Mouse (Mus musculus) megakaryocyte, embryonic 14.5 days (primary cell): ENCODE data around the gene Flrt1.

Source experiments
- FLI1 ChIP-seq: IDR thresholded peaks from 2 replicates; pipeline ENCODE4 v1.6.1; 2012; ENCODE audit warnings: low read length, inconsistent platforms, mixed read lengths
- GATA1 ChIP-seq: IDR thresholded peaks from 3 replicates; pipeline ENCODE4 v1.6.1; 2012; ENCODE audit warnings: mixed read lengths, low read length, inconsistent platforms, borderline replicate concordance

GRCm38 (mm10) chr19:7121252-7121651 is 15.7 kb upstream of the Flrt1 start:
- TF ChIP-seq FLI1 (no peak), GATA1 (no peak)
